Mouse (Mus musculus) right cerebral cortex, postnatal 10 days (tissue): ENCODE results near the gene Ift80.
"Not testable (repeated sequence)": the region's sequence is repeated elsewhere in the genome, so short reads cannot be mapped to it uniquely, and the experiment has no call there.

Source experiments
- DNase-seq, 2 experiments: peaks; one replicate each; pipeline ENCODE4 v3.0.0; 2021; ENCODE audit warnings: low spot score in 2 of 2

Gene Ift80

DNA sequence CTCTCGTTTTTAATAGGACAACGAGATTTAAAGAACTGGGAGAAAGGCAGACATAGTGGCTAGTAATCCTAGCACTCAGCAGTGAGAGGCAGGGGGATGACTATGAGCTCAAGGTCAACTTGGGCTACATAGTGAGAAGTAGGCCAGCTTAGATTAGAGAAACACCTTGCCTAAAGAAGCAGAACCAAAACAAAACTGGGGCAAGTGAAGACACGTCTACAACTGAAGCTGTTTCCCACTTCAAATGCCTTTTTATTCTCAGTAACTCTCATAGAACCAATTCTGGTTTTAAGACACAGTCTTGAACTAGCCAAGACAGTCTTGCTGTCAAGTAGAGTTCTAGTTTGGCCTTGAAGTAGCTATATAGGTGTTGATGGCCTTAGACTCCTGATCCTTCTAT lies 67.7 kb downstream of the Ift80 start:
- no peak for DNase-seq

DNA sequence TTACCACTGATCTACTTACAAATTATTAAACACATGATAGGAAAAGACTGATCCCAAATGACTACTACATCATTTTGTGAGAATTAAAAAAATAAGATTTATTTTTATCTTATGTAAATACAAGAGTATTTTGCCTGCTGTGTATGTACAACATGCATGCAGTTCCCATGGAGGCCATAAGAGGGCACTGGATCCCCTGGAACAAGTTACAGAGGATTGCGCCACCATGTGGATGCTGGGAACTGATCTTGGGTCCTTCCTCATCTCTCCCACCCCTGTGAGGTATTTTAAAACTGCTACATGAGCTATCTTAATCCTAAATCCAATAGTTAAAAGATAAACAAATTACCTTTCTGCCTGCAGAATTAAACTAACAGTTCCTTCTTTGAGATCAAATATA lies 68.9 kb downstream of the Ift80 start:
- DNase-seq: no peak

DNA sequence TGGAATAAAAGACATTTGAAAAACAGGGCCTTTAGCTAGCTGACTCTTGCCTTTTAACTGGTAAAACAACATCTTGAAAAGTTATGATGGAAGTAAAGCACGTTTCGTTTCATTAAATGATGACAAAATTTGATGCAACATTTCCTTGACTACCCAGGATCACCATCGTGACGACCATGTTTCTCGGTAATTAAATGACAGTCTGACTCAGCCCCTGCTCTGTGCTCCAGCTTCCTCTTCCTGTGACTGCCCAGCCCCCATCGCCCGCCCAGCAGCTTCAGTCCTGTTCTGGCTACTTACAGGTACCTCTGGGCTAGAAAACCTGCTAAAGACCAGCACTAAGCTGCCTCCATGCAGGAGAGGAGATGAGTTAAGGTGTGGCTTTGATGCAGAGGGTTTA lies 70.1 kb downstream of the Ift80 start:
- DNase-seq: no peak

DNA sequence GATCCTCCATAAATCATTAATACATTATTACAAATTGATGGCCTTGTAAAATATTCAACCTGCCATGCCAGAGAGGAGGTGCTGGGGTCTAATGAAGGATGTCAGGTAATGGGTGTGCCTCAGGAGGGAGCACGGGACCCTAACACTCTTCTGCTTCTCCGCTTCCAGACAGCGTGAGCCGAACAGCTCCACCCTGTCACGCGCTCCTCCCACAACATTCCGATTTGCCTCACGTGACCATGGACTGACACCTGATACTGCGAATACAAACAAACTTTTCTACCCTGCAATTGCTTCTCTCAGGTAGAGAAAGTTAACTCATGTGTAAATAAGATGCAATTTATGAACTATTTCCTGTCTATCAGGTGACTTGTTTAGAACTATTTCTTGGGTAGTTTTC lies 75.8 kb downstream of the Ift80 start:
- DNase-seq: no peak

DNA sequence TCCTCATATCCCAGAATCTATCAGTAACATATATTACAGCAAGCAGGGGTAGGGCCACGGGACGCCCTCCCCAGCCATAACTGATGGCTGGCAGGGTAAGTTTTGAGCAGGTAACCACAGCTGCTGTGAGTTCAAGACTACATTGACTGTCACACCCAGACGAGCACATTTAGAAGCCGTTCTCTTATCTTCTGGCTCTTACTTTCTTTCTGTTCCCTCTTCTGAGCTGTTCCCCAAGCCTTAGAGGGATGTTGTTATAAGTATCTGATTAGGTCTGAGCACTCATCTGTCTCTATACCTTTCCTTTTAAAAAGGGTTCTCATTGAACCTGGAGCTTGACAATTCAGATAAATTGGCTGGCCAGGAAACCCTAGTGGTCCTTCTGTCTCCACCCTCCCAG lies 96.9 kb downstream of the Ift80 start:
- DNase-seq: no peak

DNA sequence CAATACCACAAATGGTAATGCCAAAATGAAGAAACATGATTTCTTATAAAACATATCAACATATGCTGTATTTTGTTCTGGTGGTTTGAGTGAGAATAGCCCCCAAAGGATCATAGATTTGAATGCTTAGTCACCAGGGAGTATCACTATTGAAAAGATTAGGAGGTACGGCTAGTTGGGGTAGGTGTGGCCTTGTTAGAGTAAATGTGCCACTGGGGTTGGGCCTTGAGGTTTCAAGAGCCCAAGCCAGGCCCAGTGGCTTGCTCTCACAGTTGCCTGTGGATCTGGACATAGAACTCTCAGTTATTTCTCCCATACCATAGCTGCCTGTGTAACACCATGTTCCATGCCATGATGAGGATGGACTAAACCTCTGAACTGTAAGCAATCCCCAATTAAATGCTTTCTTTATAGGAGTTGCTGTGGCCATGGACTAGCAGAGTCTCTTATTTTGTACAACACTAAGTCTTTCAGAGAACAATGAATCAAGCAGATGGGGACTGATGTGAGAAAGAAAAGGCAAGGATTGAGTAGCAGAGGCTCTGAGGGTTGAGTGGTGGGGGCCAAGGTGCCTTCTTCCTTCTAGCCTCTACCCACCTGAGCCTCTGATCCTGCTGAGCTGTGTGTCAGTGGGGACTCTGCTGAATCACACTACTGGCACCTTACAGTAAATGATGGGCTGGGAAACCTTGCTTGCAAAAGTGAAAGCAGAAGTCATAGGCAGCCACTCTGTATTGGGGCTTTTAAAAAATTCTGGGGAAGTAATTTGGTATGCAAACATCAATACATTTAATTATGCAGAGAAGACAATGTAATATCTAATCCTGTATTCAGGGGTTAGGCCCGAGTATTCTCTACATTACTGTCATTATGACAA lies 99.2 kb downstream of the Ift80 start:
- no peak for DNase-seq

DNA sequence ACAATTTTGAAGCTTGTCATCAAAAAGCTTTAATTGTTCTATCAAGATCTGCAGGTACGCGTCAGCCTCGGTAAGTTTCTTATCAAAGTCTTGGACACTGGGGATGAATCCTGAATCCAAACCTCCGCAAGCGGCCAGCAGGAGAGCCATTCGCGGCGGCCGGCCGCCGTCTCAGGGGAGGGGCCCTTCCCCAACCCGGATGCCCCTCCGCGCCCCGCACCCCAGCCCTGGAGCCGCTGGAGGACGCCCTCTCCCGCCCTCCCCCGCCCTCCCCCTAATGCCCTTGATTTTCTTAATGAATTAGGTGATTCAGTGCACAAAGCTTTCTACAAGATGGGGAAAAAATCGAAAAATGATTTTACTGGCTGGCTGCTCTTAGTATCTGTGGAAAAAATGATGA lies 101.7 kb downstream of the Ift80 start:
- DNase-seq: not testable (repeated sequence)

DNA sequence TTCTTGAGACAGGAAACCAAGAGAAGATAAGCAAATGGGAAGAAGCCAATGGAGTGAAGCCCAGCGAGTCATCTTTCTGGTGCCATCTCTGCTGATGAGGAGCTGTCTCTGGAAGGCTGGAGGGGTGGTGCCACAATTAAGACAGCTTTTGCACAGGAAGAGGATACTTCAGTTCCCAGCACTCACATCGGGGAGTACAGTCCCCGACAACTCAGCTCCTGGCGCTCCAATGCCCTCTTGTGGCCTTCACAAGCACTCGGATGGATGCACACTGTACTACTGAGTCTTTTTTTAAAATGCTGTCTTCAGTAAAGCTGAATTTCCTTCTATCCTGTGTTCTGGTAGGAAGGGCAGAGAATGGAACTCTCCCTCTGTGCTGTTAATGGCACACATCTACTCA lies 107.2 kb downstream of the Ift80 start:
- DNase-seq: no peak

DNA sequence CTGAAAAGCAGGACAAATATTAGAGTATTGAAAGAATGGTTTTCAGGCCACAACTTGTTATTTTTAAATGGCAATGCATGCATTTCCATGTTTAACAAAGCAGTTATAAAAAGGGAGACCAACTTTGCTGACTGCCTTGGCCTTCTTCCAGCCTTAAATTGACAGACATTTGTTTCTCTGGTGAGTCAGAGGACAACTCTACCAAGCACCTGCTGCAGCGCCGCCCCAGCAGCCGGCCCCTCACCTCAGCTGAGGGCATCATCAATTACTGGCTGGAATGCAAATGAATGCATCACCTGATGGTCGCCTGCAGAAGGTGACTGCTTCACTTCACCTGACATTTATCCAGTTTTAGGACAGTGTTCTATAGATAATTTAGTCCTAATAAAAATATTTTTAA lies 108.9 kb downstream of the Ift80 start:
- DNase-seq: no peak

DNA sequence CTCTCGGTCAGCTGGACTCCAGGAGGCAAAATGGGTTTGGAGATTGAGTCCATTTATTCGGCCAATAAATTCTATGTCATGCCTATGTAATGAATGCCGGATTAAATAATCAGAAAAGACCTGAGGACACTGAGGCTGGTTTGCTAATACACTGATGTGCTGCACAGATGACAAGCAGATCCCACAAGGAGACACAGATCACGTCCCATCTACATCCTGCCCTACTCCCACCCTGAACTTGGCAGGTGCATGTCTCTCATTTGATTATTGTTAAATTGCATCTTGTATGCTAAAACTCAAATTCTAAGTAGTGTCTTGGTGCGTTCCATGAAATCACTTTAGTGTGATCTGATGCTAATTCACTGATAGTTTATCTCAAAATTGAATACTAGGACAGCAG lies 117.5 kb downstream of the Ift80 start:
- no peak for DNase-seq

DNA sequence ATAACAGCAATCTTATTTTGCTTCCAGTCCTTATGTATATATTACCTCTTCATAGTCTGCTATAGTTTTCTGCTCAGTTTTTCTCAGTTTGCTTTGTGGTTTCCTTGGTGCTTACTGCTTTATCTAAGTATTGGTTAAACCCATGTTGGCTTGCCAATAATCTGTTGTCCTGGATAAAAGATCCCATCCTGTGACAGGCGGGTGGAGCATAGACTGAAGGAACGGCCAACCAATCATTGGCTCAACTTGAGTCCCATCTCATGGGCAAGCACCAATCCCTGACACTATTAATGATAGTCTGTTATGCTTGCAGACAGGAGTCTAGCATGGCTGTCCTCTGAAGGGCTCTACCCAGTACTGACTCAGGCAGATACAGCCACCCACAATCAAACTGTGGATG lies 130.3 kb downstream of the Ift80 start:
- DNase-seq: no peak

DNA sequence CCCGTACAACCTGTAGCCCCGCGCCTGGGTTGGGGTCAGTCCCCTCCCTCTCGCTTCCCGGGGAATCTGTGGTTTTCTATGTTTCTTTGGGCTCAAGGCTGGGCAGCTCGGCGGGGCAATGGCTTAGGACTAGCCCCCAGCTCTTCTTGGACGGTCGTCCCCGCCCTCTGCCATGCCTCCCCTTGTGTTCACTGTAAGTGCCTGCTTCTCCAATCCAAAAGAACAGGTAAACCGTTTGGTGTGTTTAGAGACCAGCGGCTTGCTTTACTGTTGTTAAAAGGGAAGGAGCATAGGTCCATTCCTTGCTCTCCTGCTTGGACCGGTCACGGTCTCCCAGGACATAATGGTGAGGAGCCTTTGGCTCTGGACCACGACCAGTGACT lies 133.8 kb downstream of the Ift80 start:
- no peak for DNase-seq

DNA sequence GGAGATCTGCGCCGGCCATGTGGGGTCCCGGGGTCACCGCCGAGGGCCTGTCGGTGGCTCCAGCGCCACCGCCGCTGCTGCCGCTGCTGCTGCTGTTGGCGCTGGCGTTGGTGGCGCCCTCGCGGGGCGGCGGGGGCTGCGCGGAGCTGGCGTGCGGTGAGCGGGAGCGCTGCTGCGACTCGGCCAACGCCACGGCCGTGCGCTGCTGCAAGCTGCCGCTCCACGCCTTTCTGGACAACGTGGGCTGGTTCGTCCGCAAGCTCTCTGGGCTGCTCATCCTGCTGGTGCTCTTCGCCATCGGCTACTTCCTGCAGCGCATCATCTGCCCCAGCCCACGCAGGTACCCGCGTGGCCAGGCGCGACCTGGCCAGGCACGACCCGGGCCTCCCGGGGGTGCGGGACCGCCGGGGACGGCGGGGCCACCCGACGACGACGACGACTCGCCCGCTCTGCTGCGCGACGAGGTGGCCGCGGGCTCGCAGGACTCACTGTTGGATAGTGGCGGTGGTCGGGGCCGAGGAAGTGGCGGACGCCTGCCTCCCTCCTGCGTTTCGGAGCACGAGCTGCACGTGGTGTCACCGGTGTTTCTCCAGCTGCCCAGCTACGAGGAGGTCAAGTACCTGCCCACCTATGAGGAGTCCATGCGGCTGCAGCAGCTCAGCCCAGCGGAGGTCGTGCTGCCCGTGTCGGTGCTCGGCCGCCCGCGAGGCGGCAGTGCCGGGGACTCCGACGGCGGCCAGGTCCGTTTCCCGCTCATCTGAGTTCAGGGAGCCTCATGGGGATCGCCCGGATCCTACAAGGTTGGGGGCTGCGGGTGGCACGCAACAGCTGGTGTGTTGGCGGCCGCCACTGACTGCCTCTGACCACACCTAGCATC lies 134.4 kb downstream of the Ift80 start:
- DNase-seq: peak; percentile 57

DNA sequence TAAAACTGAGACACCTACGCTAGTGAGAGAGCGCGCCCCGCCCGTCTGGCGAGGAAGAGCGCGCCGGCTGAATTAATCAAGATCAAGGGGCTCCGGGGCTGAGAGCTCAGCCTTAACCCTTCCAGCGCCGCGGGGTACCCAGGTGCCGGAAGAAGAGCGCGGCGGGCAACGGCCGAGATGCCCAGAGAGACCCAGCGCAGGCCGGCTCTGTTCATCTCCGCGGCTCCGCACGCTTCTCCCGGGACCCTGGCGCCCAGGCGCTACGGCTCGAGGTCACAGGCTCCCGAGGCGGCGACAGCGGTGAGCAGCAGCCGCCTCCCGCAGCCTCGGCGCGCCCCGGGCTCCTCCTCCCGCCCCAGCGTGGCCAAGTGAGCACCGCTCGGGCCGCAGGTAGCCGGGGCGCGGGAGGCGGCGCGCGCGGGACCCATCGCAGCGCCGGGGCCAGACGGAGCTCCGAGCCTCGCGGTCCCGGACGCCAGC lies 135.1 kb downstream of the Ift80 start, which contains the start of gene 1110032F04Rik:
TSS of gene 1110032F04Rik (plus strand) at position 376 of the 480 bp plus-strand sequence.
- DNase-seq: peak; percentile 63 to 73

DNA sequence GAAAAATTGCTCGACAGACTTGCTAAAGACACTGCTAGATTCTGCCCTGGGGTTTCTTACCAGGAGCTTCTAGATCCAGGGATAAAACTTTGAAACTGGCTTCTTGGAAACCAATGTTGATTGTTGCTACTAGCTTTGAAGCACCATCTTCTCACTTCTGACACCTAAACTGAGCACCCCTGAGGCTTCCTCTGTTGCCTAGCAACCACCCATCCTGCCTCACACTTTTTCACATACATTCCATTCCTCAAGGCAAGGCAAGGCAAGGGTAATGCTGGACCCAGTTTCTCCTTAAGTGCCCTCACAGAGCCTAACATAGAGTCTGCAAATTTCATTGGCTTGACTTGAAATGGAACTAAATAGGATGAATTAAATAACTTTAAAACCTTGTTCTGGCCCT lies 152.0 kb downstream of the Ift80 start:
- DNase-seq: peak in 1 of 2 experiments; percentile 47

DNA sequence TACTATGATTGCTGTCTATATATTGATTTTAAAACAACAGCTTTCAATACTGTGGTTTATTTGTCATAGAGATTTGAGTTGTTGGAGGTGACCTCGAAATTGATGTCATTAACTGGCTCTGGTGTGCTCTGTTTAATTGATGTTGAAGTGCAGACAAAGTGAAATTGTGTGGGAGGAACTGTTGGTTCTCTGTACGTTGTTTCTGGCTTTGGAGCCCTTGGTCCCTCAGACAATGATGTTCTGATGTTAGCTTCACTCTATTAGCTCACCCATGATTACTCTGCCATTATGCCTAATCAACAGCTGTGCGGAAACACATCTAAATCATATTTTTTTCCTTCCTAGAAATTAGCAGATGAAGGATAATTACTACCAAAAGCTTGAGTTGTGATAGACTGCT lies 156.0 kb downstream of the Ift80 start:
- no peak for DNase-seq

DNA sequence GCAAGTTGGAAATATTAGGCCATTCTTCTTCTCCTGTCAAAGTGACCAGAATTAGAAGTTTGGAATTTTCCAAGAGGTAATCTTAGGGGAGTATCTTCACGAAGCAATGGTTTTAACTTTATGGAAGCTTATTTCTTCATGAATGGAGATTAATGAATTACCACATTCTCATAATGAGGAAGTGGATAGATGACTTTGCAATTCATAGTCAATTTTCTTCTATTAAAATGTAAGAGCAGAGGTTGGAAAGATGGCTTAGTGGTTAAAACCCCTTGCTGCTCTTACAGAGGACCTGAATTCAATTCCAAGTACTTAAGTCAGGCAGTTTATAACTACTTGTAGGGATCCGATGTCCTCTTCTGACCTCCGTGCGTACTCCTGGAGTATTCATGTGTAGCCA lies 160.3 kb downstream of the Ift80 start:
- DNase-seq: no peak
